Mouse (Mus musculus) small intestine, adult 2 months (tissue): Measurements from ENCODE around the gene Syt2.

Source experiments
- CTCF ChIP-seq: fragments of 200-500 bp; IDR thresholded peaks from 2 replicates; pipeline ENCODE4 v1.5.1; 2012; ENCODE audit warnings: low read depth, mild to moderate bottlenecking, control low read depth, inconsistent platforms, low read length, moderate library complexity, mixed read lengths; ENCODE audit not compliant: insufficient replicate concordance, insufficient read length; ENCODE audit errors: extremely low read depth
- POLR2A ChIP-seq: fragments of 200-500 bp; IDR thresholded peaks from 2 replicates; pipeline ENCODE4 v1.6.1; 2012; ENCODE audit warnings: low read depth, mild to moderate bottlenecking, control low read depth, inconsistent platforms, low read length, moderate library complexity

DNA sequence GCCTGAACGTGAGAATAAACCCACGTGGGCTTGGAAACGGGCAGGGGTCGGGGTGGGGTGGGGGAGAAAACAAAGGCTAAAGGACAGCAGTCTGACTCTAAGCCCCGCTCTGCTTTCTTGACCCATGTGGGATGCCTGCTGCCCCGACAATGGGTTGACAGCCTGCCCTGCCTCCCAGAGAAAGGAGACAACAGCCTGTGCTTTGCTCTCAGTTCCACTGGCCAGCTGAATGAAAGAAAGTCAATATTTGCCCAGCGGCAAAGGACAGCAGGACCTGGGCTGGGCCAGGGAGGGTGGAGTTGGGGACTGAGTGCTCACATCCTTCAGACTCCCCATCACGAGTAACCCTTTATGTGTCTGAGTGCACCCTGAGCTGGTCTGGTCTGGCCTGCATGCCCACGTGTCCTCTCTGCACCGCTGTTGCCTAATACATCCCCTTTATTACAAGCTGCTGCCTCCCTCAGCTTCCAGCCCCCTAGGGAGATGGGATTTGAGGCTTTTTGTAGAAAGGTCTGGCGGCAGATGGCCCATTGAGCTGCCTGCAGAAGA, 67.0 kb downstream of the Syt2 start:
- TF ChIP-seq CTCF (0 out of 2 replicates have a peak, but pooled peaks have one; percentile 3), POLR2A (no peak)
